Mouse (Mus musculus) heart, adult 2 months (tissue): ENCODE results near the gene Ttll10. TPM values are rescaled to one million over a fixed set of nuclear protein-coding genes. Genes with fewer than 3 reads are reported as not detected.

ENCODE experiments used
- DNase-seq, 2 experiments: peaks; one replicate each; pipeline ENCODE4 v3.0.0; 2021
- H3K27ac ChIP-seq: fragments of 200-600 bp; 2 replicates; pipeline ENCODE4 v1.8.1; 2022
- H3K27me3 ChIP-seq: fragments of 200-500 bp; 2 replicates; pipeline ENCODE4 v1.6.1; 2012; ENCODE audit warnings: mild to moderate bottlenecking, low read length, inconsistent platforms, mixed read lengths; ENCODE audit not compliant: control insufficient read depth, insufficient read depth
- H3K36me3 ChIP-seq: fragments of 200-500 bp; 2 replicates; pipeline ENCODE4 v1.6.1; 2012; ENCODE audit warnings: low read length, inconsistent platforms; ENCODE audit not compliant: control insufficient read depth, insufficient read depth
- H3K4me1 ChIP-seq: fragments of 200-500 bp; 2 replicates; pipeline ENCODE4 v1.6.1; 2011; ENCODE audit warnings: low read length; ENCODE audit not compliant: control insufficient read depth, insufficient read depth
- H3K4me3 ChIP-seq: fragments of 200-600 bp; 2 replicates; pipeline ENCODE4 v1.8.1; 2022
- H3K79me2 ChIP-seq: fragments of 200-500 bp; replicated peaks from 2 replicates; pipeline ENCODE4 v1.6.1; 2012; ENCODE audit warnings: mild to moderate bottlenecking, inconsistent platforms, low read length, moderate library complexity, mixed read lengths; ENCODE audit not compliant: control insufficient read depth, insufficient read depth
- H3K9ac ChIP-seq: fragments of 200-500 bp; 2 replicates; pipeline ENCODE4 v1.6.1; 2012; ENCODE audit warnings: low read depth, mild to moderate bottlenecking, control low read depth, inconsistent platforms, low read length, mixed read lengths
- CTCF ChIP-seq: fragments of 200-600 bp; IDR thresholded peaks from 2 replicates; pipeline ENCODE4 v1.8.1; 2022; ENCODE audit warnings: antibody characterized with exemption, mild to moderate bottlenecking, moderate library complexity
- EP300 ChIP-seq: fragments of 200-500 bp; IDR thresholded peaks from 2 replicates; pipeline ENCODE4 v1.6.1; 2011; ENCODE audit warnings: low read depth, low read length, control low read depth; ENCODE audit not compliant: insufficient read depth
- POLR2A ChIP-seq: fragments of 200-500 bp; IDR thresholded peaks from 2 replicates; pipeline ENCODE4 v1.6.1; 2011; ENCODE audit warnings: mild to moderate bottlenecking, low read depth, low read length, control low read depth; ENCODE audit not compliant: insufficient read depth
- WGBS: fragments of 180-500 bp; shearing (Covaris S2); methylation state at CpG from one replicate; pipeline ENCODE4 v1.1.7; 2018; 5-methylcytosine and 5-hydroxymethylcytosine counted together
- intact Hi-C: fragments of 180-260 bp; cut with DNase I; formaldehyde crosslinking; loops from one replicate; pipeline ENCODE4 v1.15.1; 2025
- polyA plus RNA-seq: library from polyadenylated mRNA; depleted of rRNA; stranded (reverse); fragments of >200 nt; gene quantifications from 2 replicates; pipeline ENCODE4 v1.2.3, GENCODE M21; 2012
- total RNA-seq, 2 experiments: library from RNA; stranded (reverse); gene quantifications; 2 replicates each; pipeline ENCODE4 v1.2.3; 2021

Gene Ttll10
- total and polyA plus RNA-seq, 3 experiments, result 1.1 TPM; not detected in 2

GRCm38 (mm10) chr4:156021381-156021780 lies 37.8 kb downstream of the Ttll10 start:
- H3K36me3 ChIP-seq, result no peaks in the 10 kb centered on the region
- DNase-seq, result no peak
- no peak for TF ChIP-seq POLR2A
- TF ChIP-seq CTCF, result no peak
- TF ChIP-seq EP300, result no peak
- 60% methylated on average over 3 of the region's 3 CpGs for WGBS
- no peak overlapping the region for H3K9ac ChIP-seq
- intact Hi-C loops, result loop anchor here (10.0 kb wide), 1 partner anchor 83 kb away; the partner anchor contains the start of gene 9430015G10Rik
- H3K79me2 ChIP-seq, result no peaks in the 10 kb centered on the region
- no peak overlapping the region for H3K27ac ChIP-seq
- no peaks in the 10 kb centered on the region for H3K27me3 ChIP-seq
- H3K4me1 ChIP-seq, result peaks cover 2% of the 10 kb centered on the region; the same call in 1 of the 2 replicates
- H3K4me3 ChIP-seq, result no peak overlapping the region

GRCm38 (mm10) chr4:156019771-156020170 lies 39.4 kb downstream of the Ttll10 start:
- Histone ChIP-seq H3K9ac (no peak overlapping the region), H3K79me2 (no peaks in the 10 kb centered on the region), H3K36me3 (no peaks in the 10 kb centered on the region), H3K4me3 (no peak overlapping the region), H3K27me3 (no peaks in the 10 kb centered on the region), H3K27ac (no peak overlapping the region), H3K4me1 (no peaks in the 10 kb centered on the region)
- TF ChIP-seq EP300 (no peak), POLR2A (no peak), CTCF (no peak)
- DNase-seq, result no peak
- WGBS, result 88% methylated on average over 12 of the region's 12 CpGs
- intact Hi-C loops, result loop anchor here (10.0 kb wide), 1 partner anchor 85 kb away; the partner anchor contains the start of gene 9430015G10Rik

GRCm38 (mm10) chr4:156014436-156014835 lies 44.8 kb downstream of the Ttll10 start:
- TF ChIP-seq CTCF (no peak), EP300 (no peak), POLR2A (no peak)
- H3K79me2 ChIP-seq, result no peaks in the 10 kb centered on the region
- H3K27me3 ChIP-seq, result no peaks in the 10 kb centered on the region
- 81% methylated on average over 2 of the region's 2 CpGs for WGBS
- H3K4me3 ChIP-seq, result no peak overlapping the region
- no peak overlapping the region for H3K27ac ChIP-seq
- H3K36me3 ChIP-seq, result no peaks in the 10 kb centered on the region
- H3K4me1 ChIP-seq, result no peaks in the 10 kb centered on the region
- DNase-seq, result no peak
- intact Hi-C loops, result no loop called here
- no peak overlapping the region for H3K9ac ChIP-seq

- intact Hi-C loops, result no loop called here
- no peaks in the 10 kb centered on the region for H3K36me3 ChIP-seq
- no peaks in the 10 kb centered on the region for H3K4me1 ChIP-seq
- H3K27ac ChIP-seq, result no peak within 1 kb of the TSS
- no peak within 1 kb of the TSS for H3K4me3 ChIP-seq
- no peaks in the 10 kb centered on the region for H3K79me2 ChIP-seq
- H3K9ac ChIP-seq, result no peak within 1 kb of the TSS
- TF ChIP-seq EP300 (no peak), POLR2A (no peak), CTCF (no peak)
- WGBS, result 77% methylated on average over 8 of the region's 8 CpGs
- no peak for DNase-seq
- no peaks in the 10 kb centered on the region for H3K27me3 ChIP-seq
These were observed 45.6 kb downstream of the Ttll10 start, which contains the start of gene Tnfrsf4 for GRCm38 (mm10) chr4:156013637-156014036. Tnfrsf4 (plus strand) TSS chr4:156013843.

GRCm38 (mm10) chr4:156008369-156008768 lies 50.8 kb downstream of the Ttll10 start:
- H3K4me1 ChIP-seq, result no peaks in the 10 kb centered on the region
- no peaks in the 10 kb centered on the region for H3K36me3 ChIP-seq
- TF ChIP-seq CTCF, result no peak
- no peak for TF ChIP-seq POLR2A
- TF ChIP-seq EP300, result no peak

GRCm38 (mm10) chr4:156004109-156004508 lies 55.1 kb downstream of the Ttll10 start:
- 93% methylated on average over 3 of the region's 3 CpGs for WGBS
- Histone ChIP-seq H3K27ac (no peak overlapping the region), H3K4me3 (no peak overlapping the region), H3K9ac (no peak overlapping the region), H3K27me3 (no peaks in the 10 kb centered on the region), H3K36me3 (no peaks in the 10 kb centered on the region), H3K79me2 (0 out of 2 replicates have a peak, but pooled peaks cover 2% of the 10 kb centered on the region), H3K4me1 (no peaks in the 10 kb centered on the region)
- no peak for DNase-seq
- TF ChIP-seq POLR2A (no peak), EP300 (no peak), CTCF (no peak)
- intact Hi-C loops, result no loop called here

More at GRCm38 (mm10) chr4:156008369-156008768, 50.8 kb downstream of the Ttll10 start:
- no peak for DNase-seq
- intact Hi-C loops, result no loop called here
- Histone ChIP-seq H3K79me2 (no peaks in the 10 kb centered on the region), H3K27me3 (no peaks in the 10 kb centered on the region), H3K4me3 (no peak overlapping the region), H3K27ac (no peak overlapping the region), H3K9ac (no peak overlapping the region)
- 90% methylated on average over 4 of the region's 4 CpGs for WGBS
